Mouse (Mus musculus) macrophage (primary cell): ENCODE measurements around the gene 1700086D15Rik. TPM values are rescaled to one million over a fixed set of nuclear protein-coding genes. Genes with fewer than 3 reads are reported as not detected.

Experiments
- H3K27ac ChIP-seq: fragments of 350-480 bp; formaldehyde crosslinking; 2 replicates; pipeline ENCODE4 v1.9.0; 2021
- H3K36me3 ChIP-seq: fragments of 350-480 bp; formaldehyde crosslinking; 2 replicates; pipeline ENCODE4 v1.9.0; 2021; ENCODE audit errors: inconsistent target
- H3K4me3 ChIP-seq: fragments of 350-480 bp; formaldehyde crosslinking; 2 replicates; pipeline ENCODE4 v1.9.0; 2021; ENCODE audit errors: inconsistent target
- H3K79me2 ChIP-seq: fragments of 350-480 bp; formaldehyde crosslinking; 2 replicates; pipeline ENCODE4 v1.9.0; 2021; ENCODE audit errors: inconsistent target
- WGBS: methylation state at CpG from one replicate; pipeline ENCODE4 v1.1.7; 2026; ENCODE audit warnings: inconsistent platforms; ENCODE audit not compliant: missing documents; 5-methylcytosine and 5-hydroxymethylcytosine counted together
- polyA plus RNA-seq: library from polyadenylated mRNA; stranded (reverse); fragments of 250-400 nt; gene quantifications from 3 replicates; pipeline ENCODE4 v1.2.4, GENCODE M21; 2018; ENCODE audit warnings: inconsistent platforms

The 1700086D15Rik gene
- polyA plus RNA-seq, 1 experiment from 2014 or later = not detected

GRCm38 (mm10) chr11:65158658-65158990, 1.1 kb downstream of the 1700086D15Rik start:
- Histone ChIP-seq H3K36me3 (no peaks in the 10 kb centered on the region), H3K4me3 (no peak overlapping the region), H3K27ac (no peak overlapping the region), H3K79me2 (no peaks in the 10 kb centered on the region)
- 88% methylated on average over 5 of the region's 5 CpGs for WGBS

GRCm38 (mm10) chr11:65157966-65158657, 1.6 kb downstream of the 1700086D15Rik start:
- WGBS = 90% methylated on average over 20 of the region's 20 CpGs
- H3K27ac ChIP-seq = no peak overlapping the region
- no peaks in the 10 kb centered on the region for H3K36me3 ChIP-seq
- H3K4me3 ChIP-seq = no peak overlapping the region
- H3K79me2 ChIP-seq = no peaks in the 10 kb centered on the region

DNA sequence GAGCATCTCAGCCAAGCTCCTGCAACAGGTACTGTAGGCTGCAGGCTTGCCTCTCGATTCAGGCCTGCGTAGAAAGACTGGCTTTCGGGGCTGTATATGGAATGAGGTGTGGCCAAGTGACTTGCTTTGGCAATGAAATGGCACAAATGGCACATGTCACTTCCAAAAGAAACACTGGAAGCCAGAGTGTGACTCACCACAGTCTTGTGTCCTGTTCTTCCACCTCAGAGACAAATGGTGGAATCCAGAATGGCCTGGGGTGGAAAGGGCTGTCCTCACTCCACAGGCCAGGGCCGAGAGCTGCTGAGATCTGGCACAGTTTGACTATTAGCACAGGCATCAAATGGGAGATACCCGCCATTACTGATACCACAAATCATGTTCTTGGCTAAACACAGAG, 6.7 kb downstream of the 1700086D15Rik start:
- 84% methylated on average over 5 of the region's 5 CpGs for WGBS
- H3K79me2 ChIP-seq = no peaks in the 10 kb centered on the region
- H3K27ac ChIP-seq = no peak overlapping the region
- H3K4me3 ChIP-seq = no peak overlapping the region
- H3K36me3 ChIP-seq = no peaks in the 10 kb centered on the region

DNA sequence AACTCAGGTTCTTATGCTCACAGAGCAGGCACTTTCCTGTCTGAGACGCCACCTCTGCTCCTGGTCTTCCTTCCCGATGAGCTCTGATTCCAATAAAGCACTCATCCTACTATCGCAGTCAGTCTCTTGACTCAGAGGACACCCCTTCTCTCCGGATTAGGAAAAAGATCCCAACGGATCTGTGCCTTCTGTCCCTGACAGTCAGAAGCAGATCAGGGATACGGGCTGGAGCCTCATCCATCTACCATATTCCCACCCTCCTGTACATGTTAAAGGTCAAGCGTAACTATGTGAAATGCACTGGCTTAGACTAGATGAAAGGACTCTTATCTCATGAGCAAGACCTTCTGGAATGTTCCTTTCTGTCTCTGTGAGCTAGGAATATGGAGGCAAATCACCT, 11.2 kb downstream of the 1700086D15Rik start:
- Histone ChIP-seq H3K36me3 (no peaks in the 10 kb centered on the region), H3K79me2 (no peaks in the 10 kb centered on the region), H3K4me3 (no peak overlapping the region), H3K27ac (no peak overlapping the region)
- WGBS = 87% methylated on average over 7 of the region's 7 CpGs

DNA sequence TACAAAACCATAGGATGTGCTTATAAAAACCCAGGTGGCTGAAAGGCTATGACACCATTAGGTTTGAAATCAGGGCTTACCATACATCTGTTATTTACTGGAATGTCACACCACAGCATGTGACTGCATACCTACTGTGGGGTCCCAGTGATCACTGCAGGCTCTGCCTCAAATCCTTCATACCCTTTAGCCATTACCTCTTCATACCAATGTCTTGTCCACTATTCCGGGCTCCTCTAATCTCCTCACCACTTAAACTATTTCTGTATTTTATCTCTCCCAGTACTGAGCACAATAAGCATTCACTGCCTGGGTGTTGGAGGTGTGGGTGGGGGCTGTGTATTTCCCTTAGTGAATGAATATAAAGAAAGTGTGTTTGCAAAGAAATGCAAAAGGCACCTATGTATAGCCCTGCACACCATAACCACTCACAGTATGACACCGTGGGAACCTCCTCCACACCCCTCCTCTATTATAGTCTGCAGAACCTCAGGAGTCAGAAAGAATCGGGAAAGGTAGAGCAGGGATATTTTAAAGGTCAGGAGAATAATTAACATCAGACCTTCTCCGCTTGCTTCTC, 16.8 kb downstream of the 1700086D15Rik start:
- no peak overlapping the region for H3K27ac ChIP-seq
- WGBS = 85% methylated on average over 4 of the region's 4 CpGs
- no peaks in the 10 kb centered on the region for H3K79me2 ChIP-seq
- H3K4me3 ChIP-seq = no peak overlapping the region
- no peaks in the 10 kb centered on the region for H3K36me3 ChIP-seq

DNA sequence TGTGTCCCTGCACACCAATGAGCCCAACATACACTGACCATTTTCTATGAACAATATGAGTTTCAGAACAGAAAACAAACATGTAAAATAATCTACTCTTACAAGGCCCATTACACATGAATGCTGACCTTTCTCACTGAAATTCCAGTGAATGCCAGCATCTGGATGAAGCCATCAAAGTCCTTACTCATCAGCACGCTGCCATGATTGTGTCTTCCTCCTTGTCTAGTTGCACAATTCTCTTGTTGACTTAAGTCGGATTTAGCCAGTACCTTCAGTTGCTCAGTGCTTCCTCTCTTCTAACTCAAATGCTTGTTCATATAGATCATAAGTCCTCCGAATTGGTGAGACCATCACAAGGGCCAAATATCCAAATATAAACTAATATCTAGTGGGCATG, 20.7 kb downstream of the 1700086D15Rik start:
- no peaks in the 10 kb centered on the region for H3K36me3 ChIP-seq
- H3K79me2 ChIP-seq = no peaks in the 10 kb centered on the region
- H3K4me3 ChIP-seq = no peak overlapping the region
- 76% methylated on average over 3 of the region's 3 CpGs for WGBS
- H3K27ac ChIP-seq = no peak overlapping the region

GRCm38 (mm10) chr11:65137145-65137652, 22.5 kb downstream of the 1700086D15Rik start:
- H3K4me3 ChIP-seq = no peak overlapping the region
- H3K27ac ChIP-seq = no peak overlapping the region
- WGBS = 85% methylated on average over 2 of the region's 2 CpGs
- H3K36me3 ChIP-seq = no peaks in the 10 kb centered on the region
- no peaks in the 10 kb centered on the region for H3K79me2 ChIP-seq

GRCm38 (mm10) chr11:65135251-65135739, 24.4 kb downstream of the 1700086D15Rik start:
- Histone ChIP-seq H3K79me2 (no peaks in the 10 kb centered on the region), H3K4me3 (no peak overlapping the region), H3K36me3 (no peaks in the 10 kb centered on the region), H3K27ac (no peak overlapping the region)
- 77% methylated on average over 8 of the region's 8 CpGs for WGBS

DNA sequence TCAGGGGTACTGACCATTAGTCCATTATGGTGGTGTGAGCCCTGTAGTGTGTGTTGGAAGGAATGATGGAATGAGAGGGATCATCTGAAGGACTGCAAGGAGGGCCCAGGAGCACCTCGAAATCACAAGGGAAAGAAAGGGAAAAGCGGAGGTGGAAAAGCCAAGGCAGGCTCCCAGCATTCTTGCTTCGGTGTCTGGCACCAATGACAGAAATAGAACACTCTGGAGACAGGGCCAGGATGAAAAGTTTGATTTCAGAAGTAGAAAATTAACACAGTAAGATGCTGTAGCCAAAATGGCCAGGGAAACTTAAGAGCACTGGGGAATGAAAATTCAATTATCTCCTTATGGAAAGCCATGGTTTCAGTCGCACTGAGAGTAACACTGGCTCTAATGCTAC, 26.0 kb downstream of the 1700086D15Rik start:
- H3K36me3 ChIP-seq = no peaks in the 10 kb centered on the region
- no peak overlapping the region for H3K4me3 ChIP-seq
- H3K79me2 ChIP-seq = no peaks in the 10 kb centered on the region
- H3K27ac ChIP-seq = no peak overlapping the region
- 85% methylated on average over 4 of the region's 4 CpGs for WGBS

GRCm38 (mm10) chr11:65129110-65129509, 30.6 kb downstream of the 1700086D15Rik start:
- 82% methylated on average over 4 of the region's 4 CpGs for WGBS
- no peaks in the 10 kb centered on the region for H3K79me2 ChIP-seq
- H3K36me3 ChIP-seq = no peaks in the 10 kb centered on the region
- H3K27ac ChIP-seq = no peak overlapping the region
- H3K4me3 ChIP-seq = no peak overlapping the region

DNA sequence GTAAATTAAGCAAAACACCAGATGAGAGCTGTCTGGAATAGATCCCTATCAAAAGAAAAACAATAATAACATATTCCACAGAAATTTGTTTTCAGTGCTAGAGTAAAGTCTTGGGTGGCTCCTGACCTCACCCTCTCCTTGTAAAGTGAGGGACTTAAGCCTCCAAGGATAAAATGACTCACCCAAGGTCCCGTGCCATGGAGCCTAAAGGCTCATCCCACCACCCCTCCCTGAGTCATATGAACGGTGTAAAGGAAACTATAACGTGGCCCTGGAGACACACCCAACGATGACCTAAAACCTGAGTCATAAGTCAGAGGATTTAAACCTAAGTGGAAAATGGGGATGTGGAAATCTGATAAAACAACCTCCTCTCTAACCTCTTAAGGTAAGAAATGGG, 31.0 kb downstream of the 1700086D15Rik start:
- Histone ChIP-seq H3K79me2 (no peaks in the 10 kb centered on the region), H3K4me3 (no peak overlapping the region), H3K27ac (no peak overlapping the region), H3K36me3 (no peaks in the 10 kb centered on the region)
- WGBS = 62% methylated on average over 4 of the region's 4 CpGs

- no peaks in the 10 kb centered on the region for H3K36me3 ChIP-seq
- H3K4me3 ChIP-seq = no peak overlapping the region
Measured at GRCm38 (mm10) chr11:65126566-65126965, 33.1 kb downstream of the 1700086D15Rik start.

DNA sequence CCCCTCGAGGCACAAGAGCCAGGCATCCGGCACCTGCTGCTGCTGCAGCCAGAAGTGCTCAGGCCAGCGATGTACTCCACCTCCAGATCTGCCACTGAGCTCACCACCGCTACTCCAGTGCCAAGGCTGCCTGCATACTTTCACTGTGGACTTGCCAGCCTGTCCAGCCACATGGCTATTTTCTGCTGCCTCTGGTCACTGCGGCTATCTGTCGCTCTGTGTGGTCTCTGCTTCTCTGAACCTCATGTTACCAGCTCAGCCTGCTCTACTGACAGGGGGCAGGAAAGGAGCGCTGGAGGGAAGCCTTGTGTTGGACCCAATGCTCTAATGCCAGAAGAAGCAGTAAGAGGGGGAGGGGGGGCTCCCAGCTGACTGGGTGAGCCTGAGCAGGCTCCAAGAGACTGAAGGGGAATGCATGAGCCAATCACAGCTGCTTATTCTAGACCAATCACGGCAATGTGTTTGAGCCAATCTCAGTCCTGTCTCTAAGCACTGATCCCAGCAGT, 34.7 kb downstream of the 1700086D15Rik start:
- Histone ChIP-seq H3K4me3 (no peak overlapping the region), H3K27ac (no peak overlapping the region), H3K36me3 (no peaks in the 10 kb centered on the region), H3K79me2 (no peaks in the 10 kb centered on the region)
- WGBS = 79% methylated on average over 8 of the region's 8 CpGs

More at GRCm38 (mm10) chr11:65126566-65126965, 33.1 kb downstream of the 1700086D15Rik start:
- Histone ChIP-seq H3K79me2 (no peaks in the 10 kb centered on the region), H3K27ac (no peak overlapping the region)
- 93% methylated on average over 9 of the region's 9 CpGs for WGBS

DNA sequence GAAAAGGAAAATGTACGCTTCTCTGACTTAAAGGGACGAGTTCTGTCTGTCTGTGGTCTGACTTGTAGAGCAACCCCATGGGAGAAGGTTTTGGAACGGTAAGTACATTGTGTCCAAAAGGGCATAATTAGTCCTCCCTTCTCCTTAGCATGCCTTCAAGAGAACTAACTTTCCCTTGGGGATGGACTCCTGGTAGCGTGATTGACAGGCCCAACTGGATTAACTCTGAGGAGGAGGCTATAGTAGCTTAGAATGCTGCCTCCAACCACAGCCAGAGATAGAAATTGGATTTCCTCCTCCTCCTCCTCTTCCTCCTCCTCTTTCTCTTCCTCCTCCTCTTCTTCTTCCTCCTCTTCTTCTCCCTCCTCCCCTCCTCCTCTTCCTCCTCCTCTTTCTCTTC, 39.4 kb downstream of the 1700086D15Rik start:
- Histone ChIP-seq H3K27ac (no peak overlapping the region), H3K79me2 (no peaks in the 10 kb centered on the region), H3K36me3 (no peaks in the 10 kb centered on the region), H3K4me3 (no peak overlapping the region)
- 91% methylated on average over 4 of the region's 4 CpGs for WGBS

GRCm38 (mm10) chr11:65115811-65116210, 43.9 kb downstream of the 1700086D15Rik start:
- H3K79me2 ChIP-seq = no peaks in the 10 kb centered on the region
- H3K27ac ChIP-seq = no peak overlapping the region
- WGBS = 88% methylated on average over 6 of the region's 6 CpGs
- no peak overlapping the region for H3K4me3 ChIP-seq
- no peaks in the 10 kb centered on the region for H3K36me3 ChIP-seq
